Mouse (Mus musculus) cerebral cortex, adult 2 months (tissue): ENCODE results near the gene Gm10642.

ENCODE experiments used
- WGBS: fragments of 180-500 bp; shearing (Covaris S2); methylation state at CpG from one replicate; pipeline ENCODE4 v1.1.7; 2018; 5-methylcytosine and 5-hydroxymethylcytosine counted together

Gene Gm10642

GRCm38 (mm10) chr9:70675117-70675516, 19.1 kb downstream of the Gm10642 start:
- WGBS, result 82% methylated on average over 4 of the region's 4 CpGs

- 91% methylated on average over 5 of the region's 5 CpGs for WGBS
Observed at GRCm38 (mm10) chr9:70675961-70676360, 19.9 kb downstream of the Gm10642 start.

- under 1% methylated on average over 48 of the region's 48 CpGs for WGBS
Observed at GRCm38 (mm10) chr9:70678682-70679131, 22.7 kb downstream of the Gm10642 start, which contains the start of gene Adam10. Gene Adam10, plus strand, starts transcription at chr9:70678997.

- WGBS, result under 1% methylated on average over 95 of the region's 103 CpGs
Observed at GRCm38 (mm10) chr9:70679132-70680091, 23.4 kb downstream of the Gm10642 start.

GRCm38 (mm10) chr9:70682202-70682601, 26.2 kb downstream of the Gm10642 start:
- 48% methylated on average over 1 of the region's 1 CpGs for WGBS

GRCm38 (mm10) chr9:70688301-70688968, 32.4 kb downstream of the Gm10642 start:
- 84% methylated on average over 2 of the region's 2 CpGs for WGBS

GRCm38 (mm10) chr9:70689926-70690325, 33.9 kb downstream of the Gm10642 start:
- 71% methylated on average over 3 of the region's 3 CpGs for WGBS

GRCm38 (mm10) chr9:70691772-70692693, 36.0 kb downstream of the Gm10642 start:
- WGBS, result 73% methylated on average over 2 of the region's 2 CpGs

- 73% methylated on average over 2 of the region's 2 CpGs for WGBS
Observed at GRCm38 (mm10) chr9:70695723-70696122, 39.7 kb downstream of the Gm10642 start.

- WGBS, result 57% methylated on average over 1 of the region's 1 CpGs
Observed at GRCm38 (mm10) chr9:70698090-70698489, 42.0 kb downstream of the Gm10642 start.

GRCm38 (mm10) chr9:70703597-70704203, 47.6 kb downstream of the Gm10642 start:
- WGBS, result 94% methylated on average over 5 of the region's 5 CpGs

GRCm38 (mm10) chr9:70706444-70706843, 50.4 kb downstream of the Gm10642 start:
- 89% methylated on average over 1 of the region's 1 CpGs for WGBS
